8 mouse cellular contexts compared by ENCODE assay signal in genomic region chr13:55512379-55513031, GRCm38 (mm10). TPM values are rescaled to one million over a fixed set of nuclear protein-coding genes. Genes with fewer than 3 reads are reported as not detected.
A peak's percentile ranks its signal among the peaks of the same experiment; 100 is the strongest.
DNase-seq lines count a peak whose midpoint lies in the region; ATAC-seq and TF ChIP-seq lines count a peak whose summit lies in the region.

No protein-coding gene starts in this region.

- peak; percentile 54 to 63 for DNase-seq in urinary bladder, adult 18-20 months (ENCODE audit: low spot score in 2 of 2)
- DNase-seq in urinary bladder, postnatal 10 days (ENCODE audit: low spot score), result no peak
- peak; percentile 69 to 76 for DNase-seq in heart, adult 18-20 months
- DNase-seq in kidney, adult 2 months, result peak; percentile 76
- peak; percentile 63 for DNase-seq in retina, postnatal 1 day
- DNase-seq in right cerebral cortex, postnatal 25 days, result no peak

- no peaks in the 10 kb centered on the region for H3K27me3 ChIP-seq in kidney, adult 2 months (replicated peaks; ENCODE audit: control insufficient read depth, insufficient read depth, low read length)
- H3K27me3 ChIP-seq in lung, embryonic 16.5 days (ENCODE audit: control insufficient read depth, insufficient read depth, low read depth, low read length), result no peaks in the 10 kb centered on the region

- ATAC-seq in lung, embryonic 16.5 days (ENCODE audit: low read depth), result peak; percentile 58

- H3K4me2 ChIP-seq in lung, embryonic 16.5 days (ENCODE audit: low read depth, low read length), result peak overlapping the region; percentile 66

- peak overlapping the region; percentile 63 for H3K4me3 ChIP-seq in cortical plate, adult 2 months (ENCODE audit: insufficient read depth, low read length)
- peak overlapping the region; percentile 81 for H3K4me3 ChIP-seq in kidney, adult 2 months (ENCODE audit: insufficient read depth, low read depth, low read length)
- peak overlapping the region; percentile 63 for H3K4me3 ChIP-seq in lung, embryonic 16.5 days (ENCODE audit: low read length)

- WGBS in kidney, adult 2 months, result 2% methylated on average over 25 of the region's 25 CpGs
- WGBS in lung, embryonic 16.5 days, result under 1% methylated on average over 25 of the region's 25 CpGs

- H3K9ac ChIP-seq in lung, embryonic 16.5 days (ENCODE audit: low read length), result peak overlapping the region; percentile 74

- TF ChIP-seq POLR2A in cortical plate, adult 2 months (IDR thresholded peaks at IDR 0.05; ENCODE audit: extremely low read depth, insufficient read depth, low read length), result no peak
- no peak for TF ChIP-seq POLR2A in kidney, adult 2 months (IDR thresholded peaks at IDR 0.05; ENCODE audit: low read depth, low read length)

- H3K4me1 ChIP-seq in cortical plate, adult 2 months (ENCODE audit: control insufficient read depth, insufficient read depth, low read length), result peaks cover 5% of the 10 kb centered on the region
- 0 out of 2 replicates have a peak, but pooled peaks cover 4% of the 10 kb centered on the region for H3K4me1 ChIP-seq in kidney, adult 2 months (ENCODE audit: control insufficient read depth, insufficient read depth, low read length)
- peaks cover 29% of the 10 kb centered on the region for H3K4me1 ChIP-seq in lung, embryonic 16.5 days (replicated peaks; ENCODE audit: control insufficient read depth, insufficient read depth, low read length)

- peak overlapping the region; percentile 62 for H3K27ac ChIP-seq in cortical plate, adult 2 months (ENCODE audit: insufficient read depth, low read length)
- H3K27ac ChIP-seq in kidney, adult 2 months (ENCODE audit: insufficient read depth, low read depth, low read length), result no peak overlapping the region
- H3K27ac ChIP-seq in lung, embryonic 16.5 days (ENCODE audit: low read length), result peak overlapping the region; percentile 96

- H3K36me3 ChIP-seq in kidney, adult 2 months (ENCODE audit: control insufficient read depth, insufficient read depth, low read length), result no peaks in the 10 kb centered on the region
- peaks cover 11% of the 10 kb centered on the region for H3K36me3 ChIP-seq in lung, embryonic 16.5 days (ENCODE audit: control insufficient read depth, insufficient read depth, low read length)

- H3K9me3 ChIP-seq in lung, embryonic 16.5 days (ENCODE audit: control insufficient read depth, low read length), result no peaks in the 10 kb centered on the region

- no peak for TF ChIP-seq CTCF in cortical plate, adult 2 months (IDR thresholded peaks at IDR 0.05; ENCODE audit: extremely low read depth, insufficient read depth, low read length)
- no peak for TF ChIP-seq CTCF in kidney, adult 2 months (conservative IDR thresholded peaks at IDR 0.05; ENCODE audit: insufficient read depth, insufficient read length, low read depth, low read length)

RNA-seq across cellular contexts. Expression of gene Pdlim7, which starts 1.0 kb away (rescaled TPM):
- 168 and 171 TPM in 2 replicates for polyA plus RNA-seq in cortical plate, adult 2 months (2012; rRNA removed)
- total RNA-seq in heart, adult 18-20 months (2021), result 10 to 100 TPM; 42.2 to 46.6 TPM
- 22.8 and 23.5 TPM in 2 replicates for polyA plus RNA-seq in kidney, adult 2 months (2012; rRNA removed)
- polyA plus RNA-seq in lung, embryonic 16.5 days (2015; fragmentation: Nextera tagmentation; extraction: Ambion mirVana), result 138 and 152 TPM in 2 replicates

RNA-seq across cellular contexts. Expression of gene Dok3, which starts 16.6 kb away (rescaled TPM):
- 15.6 and 16.8 TPM in 2 replicates for polyA plus RNA-seq in cortical plate, adult 2 months (2012; rRNA removed)
- 1 to 10 TPM; 1.6 to 3.3 TPM for total RNA-seq in heart, adult 18-20 months (2021)
- polyA plus RNA-seq in kidney, adult 2 months (2012; rRNA removed), result 4.7 and 7.7 TPM in 2 replicates
- polyA plus RNA-seq in lung, embryonic 16.5 days (2015; fragmentation: Nextera tagmentation; extraction: Ambion mirVana), result 3.5 and 3.8 TPM in 2 replicates

RNA-seq across cellular contexts. Expression of gene Ddx41, which starts 24.0 kb away (rescaled TPM):
- 81.1 and 87.4 TPM in 2 replicates for polyA plus RNA-seq in cortical plate, adult 2 months (2012; rRNA removed)
- total RNA-seq in heart, adult 18-20 months (2021), result 10 to 100 TPM; 11.6 to 13.8 TPM
- polyA plus RNA-seq in kidney, adult 2 months (2012; rRNA removed), result 68.5 and 71.2 TPM in 2 replicates
- 63.5 and 66.1 TPM in 2 replicates for polyA plus RNA-seq in lung, embryonic 16.5 days (2015; fragmentation: Nextera tagmentation; extraction: Ambion mirVana)

RNA-seq across cellular contexts. Expression of gene Dbn1, which starts 24.6 kb away (rescaled TPM):
- polyA plus RNA-seq in cortical plate, adult 2 months (2012; rRNA removed), result 336 and 368 TPM in 2 replicates
- total RNA-seq in heart, adult 18-20 months (2021), result 1 to 10 TPM; 5.7 to 6.4 TPM
- 16.9 and 21.0 TPM in 2 replicates for polyA plus RNA-seq in kidney, adult 2 months (2012; rRNA removed)
- polyA plus RNA-seq in lung, embryonic 16.5 days (2015; fragmentation: Nextera tagmentation; extraction: Ambion mirVana), result 100 and 115 TPM in 2 replicates

RNA-seq across cellular contexts. Expression of gene Prr7, which starts 48.4 kb away (rescaled TPM):
- polyA plus RNA-seq in cortical plate, adult 2 months (2012; rRNA removed), result 68.1 and 73.5 TPM in 2 replicates
- total RNA-seq in heart, adult 18-20 months (2021), result under 1 TPM; 0.45 to 0.82 TPM
- 0.64 and 0.81 TPM in 2 replicates for polyA plus RNA-seq in kidney, adult 2 months (2012; rRNA removed)
- 0.25 and 0.46 TPM in 2 replicates for polyA plus RNA-seq in lung, embryonic 16.5 days (2015; fragmentation: Nextera tagmentation; extraction: Ambion mirVana)

Comparison
In these comparisons a context has a peak if more than half of its experiments do, and no peak if none do; other contexts are left out.
1. DNase-seq: peak in urinary bladder, adult 18-20 months (2 of 2), heart, adult 18-20 months (2 of 2), kidney, adult 2 months (single experiment) and retina, postnatal 1 day (single experiment); none in urinary bladder, postnatal 10 days (single experiment) and right cerebral cortex, postnatal 25 days (single experiment).
2. Peak in every context shown above with its lines, with median percentiles within 50 percentile points of each other: H3K4me3 ChIP-seq.